13 mouse cellular contexts compared by ENCODE assay signal in the genomic region with DNA sequence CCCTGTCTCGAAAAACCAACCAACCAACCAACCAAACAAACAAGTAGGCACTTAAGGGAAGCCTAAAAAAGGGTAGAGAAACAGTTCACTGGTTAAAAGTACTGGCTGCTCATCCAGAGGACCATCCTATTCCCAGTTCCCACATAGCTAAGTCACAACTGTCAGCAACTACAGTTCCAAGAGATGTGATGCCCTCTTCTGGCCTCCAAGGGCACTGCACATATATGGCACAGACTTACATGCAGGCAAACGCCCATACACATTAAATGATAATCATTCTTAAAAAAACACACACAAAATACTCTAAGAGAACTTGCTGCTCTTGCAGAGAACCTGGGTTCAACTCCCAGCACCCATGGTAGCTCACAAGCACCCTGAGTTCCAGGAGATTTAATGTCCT. TPM values are rescaled to one million over a fixed set of nuclear protein-coding genes. Genes with fewer than 3 reads are reported as not detected.
DNase-seq lines count a peak whose midpoint lies in the region; ATAC-seq and TF ChIP-seq lines count a peak whose summit lies in the region.
"Had no signal": no experiment of that assay in that cellular context is flagged by ENCODE, and none has a peak within 500 bp of the region (broad histone marks: within the 10 kb centered on the region; RNA-seq: fewer than 3 reads in every experiment).

No protein-coding gene starts in this region.

- no peak for DNase-seq in gastrocnemius, adult 2 months
- no peak for DNase-seq in gastrocnemius, postnatal 14 days
- no peak for DNase-seq in lung, adult 2 months
- DNase-seq in lung, postnatal 25 days (ENCODE audit: low spot score) = no peak
- DNase-seq in liver, postnatal 0 days = peak; percentile 18
- peak; percentile 49 for DNase-seq in thymus, postnatal 4 days
- no peak for DNase-seq in ovary, postnatal 36 days (ENCODE audit: low spot score)
- DNase-seq in gastrocnemius, postnatal 25 days = no peak

- TF ChIP-seq EP300 in liver, postnatal 0 days (IDR thresholded peaks at IDR 0.05; ENCODE audit: low read depth) = no peak

- H3K9me3 ChIP-seq in liver, postnatal 0 days (ENCODE audit: low read length) = no peaks in the 10 kb centered on the region
- H3K9me3 ChIP-seq: forebrain, embryonic 12.5 days; heart, embryonic 12.5 days; limb, embryonic 12.5 days; midbrain, embryonic 15.5 days had no signal

- H3K4me3 ChIP-seq in gastrocnemius, adult 2 months = no peak overlapping the region
- no peak overlapping the region for H3K4me3 ChIP-seq in lung, adult 2 months (replicated peaks; ENCODE audit: extremely low read depth, low read depth, low read length)
- no peak overlapping the region for H3K4me3 ChIP-seq in liver, postnatal 0 days (ENCODE audit: low read depth, low read length)
- H3K4me3 ChIP-seq: forebrain, embryonic 12.5 days; heart, embryonic 12.5 days; limb, embryonic 12.5 days; midbrain, embryonic 15.5 days had no signal

- intact Hi-C loops in gastrocnemius, adult 2 months (cut with DNase I) = no loop called here
- intact Hi-C loops in gastrocnemius, postnatal 14 days (cut with DNase I; ENCODE audit: low total_unique reads) = no loop called here

- H3K27ac ChIP-seq in gastrocnemius, adult 2 months = no peak overlapping the region
- H3K27ac ChIP-seq in liver, postnatal 0 days (ENCODE audit: low read depth) = no peak overlapping the region
- H3K27ac ChIP-seq: forebrain, embryonic 12.5 days; limb, embryonic 12.5 days; midbrain, embryonic 15.5 days had no signal

- TF ChIP-seq CTCF in gastrocnemius, adult 2 months (IDR thresholded peaks at IDR 0.05) = peak; percentile 43
- 0 out of 2 replicates have a peak, but pooled peaks have one; percentile 3 for TF ChIP-seq CTCF in lung, adult 2 months (IDR thresholded peaks at IDR 0.05; ENCODE audit: insufficient read depth, low read length)
- TF ChIP-seq CTCF in liver, postnatal 0 days (IDR thresholded peaks at IDR 0.05; ENCODE audit: low read depth) = peak; percentile 61

- H3K27me3 ChIP-seq in liver, postnatal 0 days (ENCODE audit: insufficient read depth, low read length) = no peaks in the 10 kb centered on the region
- H3K27me3 ChIP-seq: forebrain, embryonic 12.5 days; heart, embryonic 12.5 days; limb, embryonic 12.5 days; midbrain, embryonic 15.5 days had no signal

- no peaks in the 10 kb centered on the region for H3K4me1 ChIP-seq in lung, adult 2 months (ENCODE audit: control insufficient read depth, insufficient read depth, low read length)
- no peaks in the 10 kb centered on the region for H3K4me1 ChIP-seq in liver, postnatal 0 days (ENCODE audit: insufficient read depth)
- H3K4me1 ChIP-seq: heart, embryonic 12.5 days; limb, embryonic 12.5 days; midbrain, embryonic 15.5 days had no signal

- no peaks in the 10 kb centered on the region for H3K36me3 ChIP-seq in liver, postnatal 0 days (replicated peaks; ENCODE audit: insufficient read depth, low read length)
- H3K36me3 ChIP-seq: forebrain, embryonic 12.5 days; heart, embryonic 12.5 days; limb, embryonic 12.5 days; midbrain, embryonic 15.5 days had no signal

- no peak overlapping the region for H3K9ac ChIP-seq in liver, postnatal 0 days (replicated peaks)
- H3K9ac ChIP-seq: forebrain, embryonic 12.5 days; heart, embryonic 12.5 days; limb, embryonic 12.5 days; midbrain, embryonic 15.5 days had no signal

- no peak for TF ChIP-seq POLR2A in lung, adult 2 months (IDR thresholded peaks at IDR 0.05; ENCODE audit: borderline replicate concordance, extremely low read depth, low read depth, low read length)

- no peak overlapping the region for H3K4me2 ChIP-seq in liver, postnatal 0 days (ENCODE audit: low read depth, low read length)
- H3K4me2 ChIP-seq: forebrain, embryonic 12.5 days; heart, embryonic 12.5 days; limb, embryonic 12.5 days; midbrain, embryonic 15.5 days had no signal

- no peak for ATAC-seq in liver, postnatal 0 days
- ATAC-seq: inflammation-experienced regulatory T-cells, adult 6 months; midbrain, embryonic 15.5 days had no signal

- WGBS in lung, adult 2 months = 88% methylated on average over 2 of the region's 2 CpGs
- 72% methylated on average over 2 of the region's 2 CpGs for WGBS in liver, postnatal 0 days (ENCODE audit: insufficient replicate concordance)

RNA-seq across cellular contexts. Expression of gene Kctd4, which starts 20.4 kb away (rescaled TPM):
- not detected for total RNA-seq in gastrocnemius, adult 2 months (2021)
- not detected for total RNA-seq in gastrocnemius, postnatal 14 days (2021)
- 0.20 TPM in 1 of 2 replicates, not detected in the other for polyA plus RNA-seq in lung, adult 2 months (2012; rRNA removed)
- 0.06 and 0.18 TPM in 2 replicates for polyA plus RNA-seq in liver, postnatal 0 days (2015; fragmentation: Nextera tagmentation; extraction: Ambion mirVana)
- total RNA-seq in gastrocnemius, postnatal 25 days (2021) = not detected

Comparison
In these comparisons a context has a peak if more than half of its experiments do, and no peak if none do; other contexts are left out.
1. DNase-seq: peak in liver, postnatal 0 days (single experiment) and thymus, postnatal 4 days (single experiment); none in gastrocnemius, adult 2 months (single experiment), gastrocnemius, postnatal 14 days (single experiment), lung, adult 2 months (single experiment), lung, postnatal 25 days (single experiment), ovary, postnatal 36 days (single experiment) and gastrocnemius, postnatal 25 days (single experiment).
2. CTCF ChIP-seq: peak in every context shown above with its lines; median percentile 61 in liver, postnatal 0 days; 43 in gastrocnemius, adult 2 months; 3 in lung, adult 2 months.